Mouse (Mus musculus) natural killer cell, adult 2 months (primary cell): ENCODE measurements around the gene Ppp1r9a.

ENCODE experiments used
- DNase-seq, 2 experiments: peaks; one replicate each; pipeline ENCODE4 v3.0.0; 2022; ENCODE audit warnings: low spot score in 2 of 2

The Ppp1r9a gene

GRCm38 (mm10) chr6:4956651-4957050 lies 53.9 kb downstream of the Ppp1r9a start:
- DNase-seq, result no peak

- no peak for DNase-seq
Observed at GRCm38 (mm10) chr6:4962197-4962596, 59.5 kb downstream of the Ppp1r9a start.

GRCm38 (mm10) chr6:4963049-4963448 lies 60.3 kb downstream of the Ppp1r9a start:
- DNase-seq, result no peak

- DNase-seq, result no peak
Observed at GRCm38 (mm10) chr6:4967236-4967635, 64.5 kb downstream of the Ppp1r9a start.

- DNase-seq, result no peak
Observed at GRCm38 (mm10) chr6:4971229-4971628, 68.5 kb downstream of the Ppp1r9a start.

- no peak for DNase-seq
Observed at GRCm38 (mm10) chr6:4972808-4973207, 70.1 kb downstream of the Ppp1r9a start.

GRCm38 (mm10) chr6:4973337-4973736 lies 70.6 kb downstream of the Ppp1r9a start:
- peak; percentile 2 to 3 for DNase-seq

GRCm38 (mm10) chr6:4977515-4977914 lies 74.8 kb downstream of the Ppp1r9a start:
- DNase-seq, result no peak

GRCm38 (mm10) chr6:4978249-4978648 lies 75.5 kb downstream of the Ppp1r9a start:
- DNase-seq, result no peak

GRCm38 (mm10) chr6:4978897-4979296 lies 76.2 kb downstream of the Ppp1r9a start:
- DNase-seq, result no peak

- DNase-seq, result no peak
Observed at GRCm38 (mm10) chr6:4980113-4980512, 77.4 kb downstream of the Ppp1r9a start.

- DNase-seq, result no peak
Observed at GRCm38 (mm10) chr6:4982686-4983162, 80.0 kb downstream of the Ppp1r9a start.

- DNase-seq, result no peak
Observed at GRCm38 (mm10) chr6:4985668-4986067, 83.0 kb downstream of the Ppp1r9a start.

- no peak for DNase-seq
Observed at GRCm38 (mm10) chr6:4987084-4987483, 84.4 kb downstream of the Ppp1r9a start.

- no peak for DNase-seq
Observed at GRCm38 (mm10) chr6:4988688-4989087, 86.0 kb downstream of the Ppp1r9a start.

GRCm38 (mm10) chr6:4992308-4992707 lies 89.6 kb downstream of the Ppp1r9a start:
- DNase-seq, result no peak

GRCm38 (mm10) chr6:4993600-4994160 lies 91.0 kb downstream of the Ppp1r9a start:
- no peak for DNase-seq

- DNase-seq, result no peak
Observed at GRCm38 (mm10) chr6:4994161-4994919, 91.6 kb downstream of the Ppp1r9a start.

- DNase-seq, result no peak
Observed at GRCm38 (mm10) chr6:4997599-4997998, 94.9 kb downstream of the Ppp1r9a start.

GRCm38 (mm10) chr6:4998929-4999328 lies 96.2 kb downstream of the Ppp1r9a start:
- DNase-seq, result no peak

GRCm38 (mm10) chr6:5000788-5001187 lies 98.1 kb downstream of the Ppp1r9a start:
- no peak for DNase-seq

- no peak for DNase-seq
Observed at GRCm38 (mm10) chr6:5005491-5006275, 103.0 kb downstream of the Ppp1r9a start.
